Mouse (Mus musculus): ENCODE measurements around the gene Timm9. TPM values are rescaled to one million over a fixed set of nuclear protein-coding genes. Genes with fewer than 3 reads are reported as not detected.

Timm9 gene
- polyA plus RNA-seq, 1 experiment from 2014 or later, result 71.4 TPM

GRCm38 (mm10) chr12:71148801-71149200 lies 12.3 kb upstream of the Timm9 start:
- H3K9me3 ChIP-seq (ENCODE audit: control insufficient read depth, low read length), result no peaks in the 10 kb centered on the region
- H3K27me3 ChIP-seq (ENCODE audit: control insufficient read depth, insufficient read depth, low read length), result no peaks in the 10 kb centered on the region
- 92% methylated on average over 9 of the region's 9 CpGs for WGBS
- no peak for ATAC-seq (ENCODE audit: low FRiP score)
- H3K4me1 ChIP-seq (ENCODE audit: control insufficient read depth, insufficient read depth, low read length), result no peaks in the 10 kb centered on the region
- H3K4me3 ChIP-seq (ENCODE audit: low read depth, low read length), result no peak overlapping the region
- H3K27ac ChIP-seq (ENCODE audit: low read depth, low read length), result no peak overlapping the region
- H3K4me2 ChIP-seq, result no peak overlapping the region
- no peak overlapping the region for H3K9ac ChIP-seq (ENCODE audit: low read length)
- DNase-seq (ENCODE audit: low spot score, missing footprints), result no peak
- H3K36me3 ChIP-seq (ENCODE audit: control insufficient read depth, insufficient read depth, low read length), result peaks cover 15% of the 10 kb centered on the region; the same call in 1 of the 2 replicates

DNA sequence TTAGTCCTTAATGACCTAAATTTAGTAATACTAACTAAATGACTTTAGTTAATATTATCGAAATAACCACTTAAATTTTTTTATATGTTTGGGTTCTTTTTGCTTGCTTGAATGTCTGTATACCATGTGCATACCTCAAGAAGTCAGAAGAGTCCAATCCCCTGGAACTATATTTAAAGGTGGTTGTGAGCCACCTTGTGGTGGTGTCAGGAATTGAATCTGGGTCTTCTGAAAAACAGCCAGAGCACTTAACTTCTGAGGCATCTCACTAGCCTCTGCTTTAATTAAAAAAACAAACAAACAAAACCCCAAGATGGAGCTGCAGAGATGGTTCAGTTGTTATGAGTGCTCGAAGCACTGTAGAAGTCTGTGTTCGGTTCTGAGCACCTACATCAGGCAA lies 11.2 kb upstream of the Timm9 start:
- Histone ChIP-seq H3K27me3 (ENCODE audit: control insufficient read depth, insufficient read depth, low read length) (no peaks in the 10 kb centered on the region), H3K4me2 (no peak overlapping the region), H3K9me3 (ENCODE audit: control insufficient read depth, low read length) (no peaks in the 10 kb centered on the region), H3K36me3 (ENCODE audit: control insufficient read depth, insufficient read depth, low read length) (peaks cover 15% of the 10 kb centered on the region; the same call in 1 of the 2 replicates), H3K9ac (ENCODE audit: low read length) (no peak overlapping the region), H3K4me3 (ENCODE audit: low read depth, low read length) (no peak overlapping the region), H3K4me1 (ENCODE audit: control insufficient read depth, insufficient read depth, low read length) (no peaks in the 10 kb centered on the region), H3K27ac (ENCODE audit: low read depth, low read length) (no peak overlapping the region)
- ATAC-seq (ENCODE audit: low FRiP score) (no peak), DNase-seq (ENCODE audit: low spot score, missing footprints) (peak; percentile 86)
- WGBS, result 86% methylated on average over 3 of the region's 3 CpGs

DNA sequence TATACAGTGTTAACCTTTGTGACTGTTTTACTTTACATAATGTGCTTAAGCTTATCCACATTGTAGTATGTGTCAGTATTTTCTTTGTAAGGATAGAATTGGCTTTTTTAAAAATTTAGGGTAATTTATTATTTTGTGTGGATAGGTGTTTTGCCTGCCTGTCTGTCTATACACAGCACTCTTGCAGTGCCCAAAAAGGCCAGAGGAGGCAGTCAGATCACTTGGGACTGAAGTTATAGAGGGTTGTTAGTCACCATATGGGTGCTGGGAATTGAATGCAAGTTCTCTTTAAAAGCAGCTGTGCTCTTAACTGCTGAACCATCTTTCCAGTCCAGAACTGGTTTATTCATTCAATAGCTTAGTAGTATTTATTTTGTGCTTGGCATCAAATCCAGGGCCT lies 4.7 kb upstream of the Timm9 start:
- no peak for DNase-seq (ENCODE audit: low spot score, missing footprints)
- no peak overlapping the region for H3K9ac ChIP-seq (ENCODE audit: low read length)
- no peak for ATAC-seq (ENCODE audit: low FRiP score)

GRCm38 (mm10) chr12:71139258-71139828 lies 2.9 kb upstream of the Timm9 start:
- Histone ChIP-seq H3K4me1 (ENCODE audit: control insufficient read depth, insufficient read depth, low read length) (peaks cover 14% of the 10 kb centered on the region), H3K27me3 (ENCODE audit: control insufficient read depth, insufficient read depth, low read length) (no peaks in the 10 kb centered on the region), H3K36me3 (ENCODE audit: control insufficient read depth, insufficient read depth, low read length) (peaks cover 13% of the 10 kb centered on the region), H3K4me3 (ENCODE audit: low read depth, low read length) (no peak overlapping the region), H3K4me2 (no peak overlapping the region), H3K27ac (ENCODE audit: low read depth, low read length) (no peak overlapping the region), H3K9ac (ENCODE audit: low read length) (no peak overlapping the region), H3K9me3 (ENCODE audit: control insufficient read depth, low read length) (no peaks in the 10 kb centered on the region)
- WGBS, result 81% methylated on average over 5 of the region's 5 CpGs
- no peak for ATAC-seq (ENCODE audit: low FRiP score)
- no peak for DNase-seq (ENCODE audit: low spot score, missing footprints)

More for the DNA sequence above, 4.7 kb upstream of the Timm9 start:
- H3K27ac ChIP-seq (ENCODE audit: low read depth, low read length), result no peak overlapping the region
- peaks cover 13% of the 10 kb centered on the region for H3K36me3 ChIP-seq (ENCODE audit: control insufficient read depth, insufficient read depth, low read length)
- peaks cover 10% of the 10 kb centered on the region for H3K4me1 ChIP-seq (ENCODE audit: control insufficient read depth, insufficient read depth, low read length)
- no peak overlapping the region for H3K4me2 ChIP-seq
- no peak overlapping the region for H3K4me3 ChIP-seq (ENCODE audit: low read depth, low read length)
- no peaks in the 10 kb centered on the region for H3K27me3 ChIP-seq (ENCODE audit: control insufficient read depth, insufficient read depth, low read length)
- H3K9me3 ChIP-seq (ENCODE audit: control insufficient read depth, low read length), result no peaks in the 10 kb centered on the region

DNA sequence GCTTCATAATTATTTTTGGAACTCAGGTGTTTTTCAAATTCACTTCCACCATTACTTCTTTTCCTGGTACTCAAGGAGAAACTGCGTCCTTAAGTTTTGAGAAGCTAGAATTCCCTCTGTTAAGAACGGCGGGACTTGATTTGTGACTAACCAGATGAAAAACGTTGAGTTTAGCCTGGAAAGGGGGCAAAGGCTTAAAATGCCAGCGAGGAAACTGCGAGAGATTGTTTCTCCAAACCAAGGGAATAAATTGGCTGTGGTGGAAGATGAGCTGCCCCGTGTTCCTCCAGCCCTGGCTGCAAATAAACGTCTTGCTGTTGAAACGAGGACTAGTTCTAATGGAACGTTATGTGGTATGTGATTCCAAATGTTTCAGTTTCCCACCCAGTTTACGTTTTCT lies 1.2 kb upstream of the Timm9 start:
- peak; percentile 89 for DNase-seq (ENCODE audit: low spot score, missing footprints)
- WGBS, result 10% methylated on average over 11 of the region's 11 CpGs

DNA sequence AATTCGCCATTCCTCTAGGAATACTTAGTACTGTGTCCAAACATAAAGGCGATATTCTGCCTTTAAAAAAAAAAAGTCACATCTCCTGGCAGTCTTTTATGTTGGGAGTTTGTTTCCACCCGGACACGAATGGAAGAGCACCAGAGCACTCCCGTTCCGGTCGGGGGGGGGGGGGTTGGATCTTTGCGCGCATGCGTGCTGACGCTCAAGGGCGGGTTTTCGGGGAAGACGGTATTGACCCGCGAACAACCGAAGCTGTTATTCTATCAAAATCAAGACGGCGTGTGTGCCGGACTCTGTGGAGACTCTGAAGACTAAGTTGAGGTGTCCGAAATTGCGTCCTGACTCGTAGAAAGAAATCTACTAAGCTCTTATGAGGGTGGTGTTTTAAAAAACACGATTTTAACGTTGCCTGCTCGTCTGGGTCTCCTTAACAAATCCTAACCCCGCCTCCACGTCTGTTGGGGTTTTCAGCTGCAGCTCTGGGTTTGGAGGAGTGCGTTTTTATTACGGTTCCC lies 549 bp upstream of the Timm9 start:
- under 1% methylated on average over 30 of the region's 30 CpGs for WGBS
- Histone ChIP-seq H3K9ac (ENCODE audit: low read length) (peak overlapping the region; percentile 65), H3K27me3 (ENCODE audit: control insufficient read depth, insufficient read depth, low read length) (no peaks in the 10 kb centered on the region), H3K36me3 (ENCODE audit: control insufficient read depth, insufficient read depth, low read length) (peaks cover 11% of the 10 kb centered on the region), H3K4me3 (ENCODE audit: low read depth, low read length) (peak overlapping the region; percentile 74), H3K4me1 (ENCODE audit: control insufficient read depth, insufficient read depth, low read length) (peaks cover 14% of the 10 kb centered on the region), H3K4me2 (peak overlapping the region; percentile 91), H3K27ac (ENCODE audit: low read depth, low read length) (peak overlapping the region; percentile 47; the same call in 1 of the 2 replicates), H3K9me3 (ENCODE audit: control insufficient read depth, low read length) (no peaks in the 10 kb centered on the region)
- peak; percentile 99 for DNase-seq (ENCODE audit: low spot score, missing footprints)
- peak; percentile 85 for ATAC-seq (ENCODE audit: low FRiP score)

More for the DNA sequence above, 1.2 kb upstream of the Timm9 start:
- ATAC-seq (ENCODE audit: low FRiP score), result no peak
- Histone ChIP-seq H3K27me3 (ENCODE audit: control insufficient read depth, insufficient read depth, low read length) (no peaks in the 10 kb centered on the region), H3K27ac (ENCODE audit: low read depth, low read length) (no peak overlapping the region), H3K9me3 (ENCODE audit: control insufficient read depth, low read length) (no peaks in the 10 kb centered on the region), H3K9ac (ENCODE audit: low read length) (peak overlapping the region; percentile 65), H3K4me2 (peak overlapping the region; percentile 91), H3K36me3 (ENCODE audit: control insufficient read depth, insufficient read depth, low read length) (peaks cover 13% of the 10 kb centered on the region), H3K4me1 (ENCODE audit: control insufficient read depth, insufficient read depth, low read length) (peaks cover 14% of the 10 kb centered on the region), H3K4me3 (ENCODE audit: low read depth, low read length) (peak overlapping the region; percentile 74)

GRCm38 (mm10) chr12:71135581-71135980 lies 903 bp downstream of the Timm9 start:
- WGBS, result 46% methylated on average over 5 of the region's 5 CpGs
- Histone ChIP-seq H3K36me3 (ENCODE audit: control insufficient read depth, insufficient read depth, low read length) (peaks cover 6% of the 10 kb centered on the region; the same call in 1 of the 2 replicates), H3K4me2 (peak overlapping the region; percentile 91), H3K9me3 (ENCODE audit: control insufficient read depth, low read length) (no peaks in the 10 kb centered on the region), H3K4me3 (ENCODE audit: low read depth, low read length) (peak overlapping the region; percentile 74), H3K27me3 (ENCODE audit: control insufficient read depth, insufficient read depth, low read length) (no peaks in the 10 kb centered on the region), H3K9ac (ENCODE audit: low read length) (no peak overlapping the region; the same call in 1 of the 2 replicates), H3K27ac (ENCODE audit: low read depth, low read length) (no peak overlapping the region), H3K4me1 (ENCODE audit: control insufficient read depth, insufficient read depth, low read length) (peaks cover 14% of the 10 kb centered on the region)
- ATAC-seq (ENCODE audit: low FRiP score), result no peak
- no peak for DNase-seq (ENCODE audit: low spot score, missing footprints)

- Histone ChIP-seq H3K4me3 (ENCODE audit: low read depth, low read length) (no peak overlapping the region), H3K4me2 (no peak overlapping the region), H3K9ac (ENCODE audit: low read length) (no peak overlapping the region), H3K4me1 (ENCODE audit: control insufficient read depth, insufficient read depth, low read length) (no peaks in the 10 kb centered on the region), H3K9me3 (ENCODE audit: control insufficient read depth, low read length) (no peaks in the 10 kb centered on the region), H3K27ac (ENCODE audit: low read depth, low read length) (no peak overlapping the region), H3K27me3 (ENCODE audit: control insufficient read depth, insufficient read depth, low read length) (no peaks in the 10 kb centered on the region), H3K36me3 (ENCODE audit: control insufficient read depth, insufficient read depth, low read length) (no peaks in the 10 kb centered on the region; the same call in 1 of the 2 replicates)
- 93% methylated on average over 9 of the region's 9 CpGs for WGBS
- ATAC-seq (ENCODE audit: low FRiP score) (no peak), DNase-seq (ENCODE audit: low spot score, missing footprints) (no peak)
Measured at GRCm38 (mm10) chr12:71123286-71123685, 13.2 kb downstream of the Timm9 start.

DNA sequence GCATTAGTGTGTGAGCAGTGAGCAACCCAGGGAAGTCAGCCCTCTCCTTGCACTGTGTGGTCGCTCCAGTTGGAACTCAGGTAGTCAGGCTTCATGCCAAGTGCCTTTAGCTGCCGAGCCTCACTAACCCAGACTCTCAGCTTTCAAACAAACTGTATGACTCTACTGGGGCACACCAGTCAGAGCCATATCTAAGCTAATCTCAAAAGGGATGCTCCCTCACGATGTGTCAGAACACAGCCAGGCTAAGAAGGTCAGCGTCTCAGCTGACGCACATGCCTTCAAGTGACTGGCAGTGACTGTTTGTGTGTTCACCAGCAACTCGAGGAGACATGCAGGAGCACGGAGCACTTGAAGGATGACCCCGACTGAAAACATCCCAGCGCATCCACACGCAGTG lies 13.8 kb downstream of the Timm9 start:
- no peak for DNase-seq (ENCODE audit: low spot score, missing footprints)
- no peaks in the 10 kb centered on the region for H3K9me3 ChIP-seq (ENCODE audit: control insufficient read depth, low read length)
- H3K27ac ChIP-seq (ENCODE audit: low read depth, low read length), result no peak overlapping the region
- no peak overlapping the region for H3K9ac ChIP-seq (ENCODE audit: low read length)
- no peak overlapping the region for H3K4me2 ChIP-seq
- ATAC-seq (ENCODE audit: low FRiP score), result no peak
- no peaks in the 10 kb centered on the region for H3K4me1 ChIP-seq (ENCODE audit: control insufficient read depth, insufficient read depth, low read length)
- 94% methylated on average over 10 of the region's 10 CpGs for WGBS
- no peaks in the 10 kb centered on the region; the same call in 1 of the 2 replicates for H3K36me3 ChIP-seq (ENCODE audit: control insufficient read depth, insufficient read depth, low read length)
- H3K4me3 ChIP-seq (ENCODE audit: low read depth, low read length), result no peak overlapping the region
- H3K27me3 ChIP-seq (ENCODE audit: control insufficient read depth, insufficient read depth, low read length), result no peaks in the 10 kb centered on the region

Data from midbrain, embryonic 11.5 days (tissue).